Mouse (Mus musculus) liver, embryonic 11.5 days (tissue): ENCODE results near the gene Pgbd5. TPM values are rescaled to one million over a fixed set of nuclear protein-coding genes. Genes with fewer than 3 reads are reported as not detected.

Experiments used
- ATAC-seq: fragments of 200-750 bp; cut with Nextera tagmentation; replicated peaks from 2 replicates; pipeline ENCODE4 v1.8.0; 2017; ENCODE audit warnings: moderate number of reproducible peaks, mild to moderate bottlenecking, moderate TSS enrichment, moderate library complexity; ENCODE audit not compliant: low FRiP score
- DNase-seq: peaks from one replicate; pipeline ENCODE4 v3.0.0-alpha.2; 2017; ENCODE audit warnings: low spot score
- H3K27ac ChIP-seq: fragments of 300-500 bp; sonication (generic); 2 replicates; pipeline ENCODE4 v1.5.1; 2014; ENCODE audit warnings: mild to moderate bottlenecking, low read depth, low read length, control low read depth
- H3K27me3 ChIP-seq: fragments of 300-500 bp; sonication (generic); replicated peaks from 2 replicates; pipeline ENCODE4 v1.6.1; 2014; ENCODE audit warnings: low read length, mixed read lengths; ENCODE audit not compliant: control insufficient read depth, insufficient read depth
- H3K36me3 ChIP-seq: fragments of 300-500 bp; sonication (generic); 2 replicates; pipeline ENCODE4 v1.6.1; 2014; ENCODE audit warnings: mild to moderate bottlenecking, low read length, moderate library complexity, mixed read lengths; ENCODE audit not compliant: control insufficient read depth, insufficient read depth
- H3K4me1 ChIP-seq: fragments of 300-500 bp; sonication (generic); replicated peaks from 2 replicates; pipeline ENCODE4 v1.6.1; 2014; ENCODE audit warnings: low read length, mixed read lengths; ENCODE audit not compliant: control insufficient read depth, insufficient read depth
- H3K4me2 ChIP-seq: fragments of 300-500 bp; sonication (generic); 2 replicates; pipeline ENCODE4 v1.6.1; 2014; ENCODE audit warnings: mild to moderate bottlenecking, control low read depth, moderate library complexity
- H3K4me3 ChIP-seq: fragments of 300-500 bp; sonication (generic); 2 replicates; pipeline ENCODE4 v1.5.1; 2014; ENCODE audit warnings: low read depth, low read length, control low read depth
- H3K9ac ChIP-seq: fragments of 300-500 bp; sonication (generic); 2 replicates; pipeline ENCODE4 v1.6.1; 2014; ENCODE audit warnings: low read depth, low read length, control low read depth
- H3K9me3 ChIP-seq: fragments of 300-500 bp; sonication (generic); 2 replicates; pipeline ENCODE4 v1.6.1; 2016; ENCODE audit warnings: low read length, inconsistent platforms, mixed read lengths; ENCODE audit not compliant: control insufficient read depth
- WGBS: fragments of 180-500 bp; shearing (Covaris S2); extraction: QIAGEN DNeasy Blood & Tissue Kit; methylation state at CpG from one replicate; pipeline ENCODE4 v1.1.7; 2014; 5-methylcytosine and 5-hydroxymethylcytosine counted together
- polyA plus RNA-seq: library from polyadenylated mRNA; unstranded; fragments of >200 nt; fragmentation: Nextera tagmentation; extraction: Ambion mirVana; gene quantifications from 2 replicates; pipeline ENCODE4 v1.2.1, GENCODE M21; 2014

The Pgbd5 gene
- polyA plus RNA-seq, 1 experiment from 2014 or later = 0.27 TPM

DNA sequence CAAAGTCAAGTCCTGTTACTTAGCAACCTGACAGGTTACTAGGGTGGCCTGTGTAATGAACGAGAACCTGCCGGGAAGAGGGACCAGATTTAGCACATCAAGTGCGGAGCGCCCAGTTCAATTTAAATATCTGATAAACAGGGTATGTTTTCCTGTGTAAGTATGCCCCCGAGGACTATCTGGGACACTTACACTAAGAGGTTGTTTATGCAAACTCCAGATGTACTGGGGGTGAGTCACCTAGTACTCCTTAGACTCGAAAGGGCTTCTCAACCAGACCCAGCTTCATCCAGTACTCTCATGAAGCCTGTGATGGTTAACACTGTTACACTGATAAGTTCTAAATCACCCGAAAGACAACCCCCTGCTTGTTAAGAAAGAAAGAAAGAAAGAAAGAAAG lies 22.8 kb downstream of the Pgbd5 start:
- H3K27me3 ChIP-seq = no peaks in the 10 kb centered on the region
- 69% methylated on average over 7 of the region's 7 CpGs for WGBS
- ATAC-seq (no peak), DNase-seq (no peak)
- H3K27ac ChIP-seq = no peak overlapping the region
- H3K36me3 ChIP-seq = no peaks in the 10 kb centered on the region
- H3K4me3 ChIP-seq = no peak overlapping the region
- H3K9me3 ChIP-seq = no peaks in the 10 kb centered on the region
- no peaks in the 10 kb centered on the region for H3K4me1 ChIP-seq
- no peak overlapping the region for H3K4me2 ChIP-seq
- H3K9ac ChIP-seq = no peak overlapping the region

DNA sequence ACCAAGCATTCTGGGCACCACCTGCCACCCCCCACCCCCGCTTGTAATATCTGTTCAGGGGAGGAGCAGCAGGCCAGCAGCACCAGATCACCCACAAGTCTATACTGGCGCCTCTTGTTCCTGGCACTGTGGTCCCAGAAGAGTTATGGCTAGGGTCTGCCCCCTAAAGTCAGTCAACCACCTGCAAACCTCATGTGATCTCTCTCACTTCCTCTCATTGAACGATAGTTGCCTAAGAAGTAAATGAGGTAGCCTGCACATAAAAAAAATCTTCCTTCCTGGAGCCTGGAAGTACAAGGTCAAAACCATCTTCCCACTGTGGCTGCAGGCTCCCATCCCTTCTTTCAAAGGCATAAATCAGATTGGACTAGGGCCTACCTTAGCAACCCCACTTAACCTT lies 23.7 kb downstream of the Pgbd5 start:
- ATAC-seq = no peak
- H3K9me3 ChIP-seq = no peaks in the 10 kb centered on the region

GRCm38 (mm10) chr8:124415002-124415401 lies 24.5 kb downstream of the Pgbd5 start:
- 78% methylated on average over 8 of the region's 8 CpGs for WGBS
- Histone ChIP-seq H3K9ac (no peak overlapping the region), H3K27ac (no peak overlapping the region), H3K4me1 (no peaks in the 10 kb centered on the region), H3K27me3 (no peaks in the 10 kb centered on the region), H3K36me3 (no peaks in the 10 kb centered on the region), H3K4me3 (no peak overlapping the region), H3K4me2 (no peak overlapping the region), H3K9me3 (no peaks in the 10 kb centered on the region)
- ATAC-seq (no peak), DNase-seq (no peak)

More for the DNA sequence above, 23.7 kb downstream of the Pgbd5 start:
- no peak for DNase-seq
- no peak overlapping the region for H3K4me3 ChIP-seq
- no peak overlapping the region for H3K9ac ChIP-seq
- H3K27ac ChIP-seq = no peak overlapping the region
- 65% methylated on average over 3 of the region's 3 CpGs for WGBS
- no peaks in the 10 kb centered on the region for H3K36me3 ChIP-seq
- no peaks in the 10 kb centered on the region for H3K27me3 ChIP-seq
- H3K4me1 ChIP-seq = no peaks in the 10 kb centered on the region
- H3K4me2 ChIP-seq = no peak overlapping the region

DNA sequence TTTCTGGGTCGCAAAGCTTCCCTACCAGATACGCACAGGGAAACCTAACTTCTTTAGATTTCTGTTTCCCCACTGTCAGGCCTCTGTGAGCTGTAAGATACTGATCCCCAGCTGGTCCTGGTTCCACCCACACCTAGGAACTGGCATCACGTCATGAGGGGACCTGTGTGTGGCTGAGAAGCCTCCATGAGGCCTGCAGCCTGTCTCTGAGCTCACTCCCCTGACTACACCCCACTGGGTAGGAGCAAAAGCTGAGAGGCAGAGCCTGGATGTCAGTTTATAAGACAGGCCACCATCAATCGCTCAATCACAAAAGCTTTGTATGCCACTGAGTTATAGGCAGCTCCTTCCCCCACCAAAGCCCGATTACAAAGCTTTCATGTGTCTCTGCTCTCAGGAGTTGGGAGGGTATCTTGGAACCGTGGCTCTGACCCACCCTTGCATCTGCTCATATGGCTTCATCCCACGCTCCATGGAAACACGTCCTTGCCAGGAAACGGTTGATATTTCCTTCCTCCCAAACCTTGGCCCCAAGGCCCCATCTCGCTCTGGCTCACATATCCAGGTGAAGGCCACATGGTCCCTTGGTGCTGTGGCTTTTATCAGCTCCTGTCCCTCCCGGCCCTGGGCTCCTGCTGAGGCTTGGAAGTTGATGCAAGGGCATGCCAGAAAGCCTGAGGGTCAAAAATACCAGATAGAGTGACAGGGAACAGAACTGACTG lies 26.1 kb downstream of the Pgbd5 start:
- Histone ChIP-seq H3K4me1 (no peaks in the 10 kb centered on the region), H3K9ac (no peak overlapping the region), H3K4me2 (no peak overlapping the region), H3K4me3 (no peak overlapping the region), H3K36me3 (no peaks in the 10 kb centered on the region), H3K27ac (no peak overlapping the region), H3K9me3 (no peaks in the 10 kb centered on the region), H3K27me3 (no peaks in the 10 kb centered on the region)
- DNase-seq (no peak), ATAC-seq (no peak)
- WGBS = 74% methylated on average over 11 of the region's 11 CpGs

DNA sequence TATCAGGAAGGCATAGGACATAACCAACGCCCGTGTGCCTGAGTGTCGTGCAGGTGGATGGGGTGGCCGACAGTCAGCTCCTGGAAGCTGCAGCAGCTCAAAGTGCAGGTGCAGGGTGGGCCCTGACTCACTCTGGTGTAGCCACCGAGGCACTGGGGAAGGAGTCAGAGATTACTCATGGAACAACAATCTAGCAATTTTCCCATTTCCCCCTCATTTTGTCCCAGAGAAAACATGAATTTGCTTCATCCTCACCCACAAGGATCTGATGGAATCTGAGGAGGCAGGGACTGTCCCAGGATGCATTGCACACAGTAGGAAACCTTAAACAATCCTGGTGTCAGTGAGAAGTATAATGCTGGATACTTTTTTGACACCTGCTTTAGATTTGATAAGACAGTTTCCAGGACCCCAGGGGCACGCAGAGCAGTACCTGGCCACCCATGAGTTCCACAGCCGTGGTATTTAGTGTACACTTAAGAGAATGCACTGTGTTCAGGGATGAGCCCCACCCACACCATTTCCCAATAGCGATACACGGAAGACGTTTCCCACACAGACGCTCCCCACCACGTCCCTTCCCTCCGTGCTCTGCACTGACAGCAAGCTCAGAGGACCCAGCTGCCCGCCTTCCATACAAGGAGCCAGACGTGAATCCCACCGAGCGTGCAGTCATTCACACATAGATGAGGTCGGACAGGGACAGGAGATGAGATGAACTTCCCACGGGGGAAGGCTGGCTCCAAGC lies 26.8 kb downstream of the Pgbd5 start:
- H3K36me3 ChIP-seq = no peaks in the 10 kb centered on the region
- no peak overlapping the region for H3K27ac ChIP-seq
- H3K4me1 ChIP-seq = no peaks in the 10 kb centered on the region
- H3K27me3 ChIP-seq = no peaks in the 10 kb centered on the region
- 86% methylated on average over 19 of the region's 19 CpGs for WGBS
- H3K9me3 ChIP-seq = no peaks in the 10 kb centered on the region
- no peak overlapping the region for H3K4me2 ChIP-seq
- ATAC-seq (no peak), DNase-seq (no peak)
- no peak overlapping the region for H3K4me3 ChIP-seq
- H3K9ac ChIP-seq = no peak overlapping the region

DNA sequence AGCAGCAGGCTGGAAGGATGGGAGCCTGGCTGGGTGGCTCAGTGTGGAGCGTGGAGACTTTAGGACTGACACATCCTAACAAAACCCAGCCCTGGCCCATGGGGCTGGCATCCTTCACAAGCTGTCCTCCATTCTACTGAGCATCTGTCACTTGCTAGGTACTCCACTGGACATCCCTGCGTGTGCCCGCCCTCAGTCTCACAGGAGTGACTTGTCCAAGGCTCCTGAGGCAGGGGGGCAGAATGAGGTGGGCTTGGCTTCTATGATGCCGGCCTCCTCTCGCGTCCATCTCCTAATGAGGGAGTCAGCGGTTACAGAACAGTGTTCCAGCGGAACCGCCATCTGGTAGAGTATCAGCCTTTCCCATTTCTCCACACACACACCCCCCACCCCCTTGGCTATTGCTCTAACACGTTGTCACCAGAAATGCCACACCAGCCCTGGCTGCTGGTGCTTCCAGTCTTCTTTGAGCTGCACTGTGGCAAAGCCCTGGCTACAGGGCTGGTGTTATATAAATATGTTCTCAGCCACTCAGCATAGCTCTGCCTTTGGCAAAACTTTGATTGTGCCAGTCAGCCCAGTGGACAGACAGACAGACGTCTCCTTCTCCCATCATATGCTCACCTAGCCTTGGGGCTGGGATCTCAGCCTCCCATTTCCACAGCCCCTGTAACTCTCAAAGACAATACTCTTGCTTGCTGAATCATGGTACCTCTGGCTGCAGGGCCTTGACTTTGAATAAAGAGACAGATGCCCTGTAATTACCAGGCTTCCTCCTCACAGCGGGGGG lies 34.8 kb downstream of the Pgbd5 start:
- H3K9me3 ChIP-seq = no peaks in the 10 kb centered on the region
- no peak for DNase-seq
- no peak overlapping the region for H3K4me3 ChIP-seq
- no peaks in the 10 kb centered on the region for H3K36me3 ChIP-seq
- no peaks in the 10 kb centered on the region for H3K27me3 ChIP-seq
- ATAC-seq = no peak
- 74% methylated on average over 11 of the region's 12 CpGs for WGBS
- H3K4me2 ChIP-seq = no peak overlapping the region
- no peaks in the 10 kb centered on the region for H3K4me1 ChIP-seq
- no peak overlapping the region for H3K27ac ChIP-seq
- no peak overlapping the region for H3K9ac ChIP-seq

DNA sequence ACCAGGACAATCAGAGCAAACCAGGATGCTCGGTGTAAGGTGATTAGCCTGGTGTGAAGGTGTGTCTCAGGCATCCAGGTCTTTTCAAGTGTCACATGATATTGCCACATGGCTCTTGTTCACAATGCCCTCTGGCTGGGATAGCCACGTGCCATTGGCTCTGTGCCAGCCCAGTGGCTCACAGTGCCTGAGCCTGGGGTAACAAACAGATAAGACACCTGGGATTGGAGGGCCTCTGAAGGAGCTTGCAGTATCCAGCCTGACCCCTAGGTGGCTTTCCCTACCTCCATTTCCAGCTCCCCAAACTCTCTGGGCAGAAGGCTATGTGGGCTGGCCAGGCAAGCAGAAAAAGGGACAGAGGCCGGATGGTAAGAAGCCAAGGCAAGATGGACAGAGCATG lies 35.6 kb downstream of the Pgbd5 start:
- H3K36me3 ChIP-seq = no peaks in the 10 kb centered on the region
- H3K4me1 ChIP-seq = no peaks in the 10 kb centered on the region
- ATAC-seq = no peak; the same call in 1 of the 2 replicates
- no peak overlapping the region for H3K9ac ChIP-seq
- WGBS = 48% methylated on average over 3 of the region's 3 CpGs
- H3K9me3 ChIP-seq = no peaks in the 10 kb centered on the region
- no peak overlapping the region for H3K27ac ChIP-seq
- H3K4me3 ChIP-seq = no peak overlapping the region
- no peaks in the 10 kb centered on the region for H3K27me3 ChIP-seq
- no peak for DNase-seq
- no peak overlapping the region for H3K4me2 ChIP-seq

- 86% methylated on average over 11 of the region's 11 CpGs for WGBS
- no peak for DNase-seq
- Histone ChIP-seq H3K4me3 (no peak overlapping the region), H3K9me3 (no peaks in the 10 kb centered on the region), H3K36me3 (no peaks in the 10 kb centered on the region), H3K4me1 (no peaks in the 10 kb centered on the region), H3K27ac (no peak overlapping the region), H3K4me2 (no peak overlapping the region), H3K27me3 (no peaks in the 10 kb centered on the region), H3K9ac (no peak overlapping the region)
- no peak for ATAC-seq
Observed at GRCm38 (mm10) chr8:124399403-124399861, 40.0 kb downstream of the Pgbd5 start.
